Mouse (Mus musculus): ENCODE data around the gene Doc2b. TPM values are rescaled to one million over a fixed set of nuclear protein-coding genes. Genes with fewer than 3 reads are reported as not detected.

Doc2b gene
- polyA plus RNA-seq, 1 experiment from 2014 or later, result 0.82 TPM

GRCm38 (mm10) chr11:75751082-75751481, 44.8 kb downstream of the Doc2b start:
- no peak for ATAC-seq (ENCODE audit: low FRiP score, low read depth)
- H3K4me1 ChIP-seq, result peaks cover 10% of the 10 kb centered on the region
- no peaks in the 10 kb centered on the region for H3K9me3 ChIP-seq
- H3K4me3 ChIP-seq, result no peak overlapping the region
- H3K27me3 ChIP-seq (replicated peaks), result no peaks in the 10 kb centered on the region
- no peak overlapping the region for H3K27ac ChIP-seq
- WGBS, result 87% methylated on average over 4 of the region's 4 CpGs
- peaks cover 12% of the 10 kb centered on the region; the same call in 1 of the 2 replicates for H3K36me3 ChIP-seq
- H3K9ac ChIP-seq, result no peak overlapping the region
- H3K4me2 ChIP-seq (replicated peaks), result no peak overlapping the region

- no peaks in the 10 kb centered on the region for H3K27me3 ChIP-seq (replicated peaks)
- H3K27ac ChIP-seq, result no peak overlapping the region
- H3K36me3 ChIP-seq, result peaks cover 8% of the 10 kb centered on the region; the same call in 1 of the 2 replicates
- H3K4me1 ChIP-seq, result peaks cover 10% of the 10 kb centered on the region
- no peak overlapping the region for H3K4me2 ChIP-seq (replicated peaks)
- no peaks in the 10 kb centered on the region for H3K9me3 ChIP-seq
- WGBS, result 91% methylated on average over 1 of the region's 1 CpGs
- no peak overlapping the region for H3K9ac ChIP-seq
- no peak overlapping the region for H3K4me3 ChIP-seq
- ATAC-seq (ENCODE audit: low FRiP score, low read depth), result no peak
Measured at GRCm38 (mm10) chr11:75750537-75750936, 45.3 kb downstream of the Doc2b start.

- H3K9ac ChIP-seq, result no peak overlapping the region
- H3K4me1 ChIP-seq, result peaks cover 12% of the 10 kb centered on the region
- ATAC-seq (ENCODE audit: low FRiP score, low read depth), result no peak
- peaks cover 5% of the 10 kb centered on the region; the same call in 1 of the 2 replicates for H3K36me3 ChIP-seq
- no peaks in the 10 kb centered on the region for H3K9me3 ChIP-seq
- no peak overlapping the region for H3K4me2 ChIP-seq (replicated peaks)
- no peaks in the 10 kb centered on the region for H3K27me3 ChIP-seq (replicated peaks)
- WGBS, result 93% methylated on average over 3 of the region's 3 CpGs
- no peak overlapping the region for H3K4me3 ChIP-seq
- H3K27ac ChIP-seq, result no peak overlapping the region
Measured at GRCm38 (mm10) chr11:75744761-75745160, 51.1 kb downstream of the Doc2b start.

GRCm38 (mm10) chr11:75741615-75742014, 54.2 kb downstream of the Doc2b start:
- Histone ChIP-seq H3K27me3 (replicated peaks) (no peaks in the 10 kb centered on the region), H3K4me3 (no peak overlapping the region), H3K4me1 (peaks cover 10% of the 10 kb centered on the region), H3K4me2 (replicated peaks) (no peak overlapping the region), H3K27ac (no peak overlapping the region), H3K9ac (no peak overlapping the region), H3K36me3 (peaks cover 16% of the 10 kb centered on the region), H3K9me3 (no peaks in the 10 kb centered on the region)
- WGBS, result 87% methylated on average over 3 of the region's 3 CpGs
- ATAC-seq (ENCODE audit: low FRiP score, low read depth), result no peak

GRCm38 (mm10) chr11:75740204-75740603, 55.6 kb downstream of the Doc2b start:
- Histone ChIP-seq H3K27ac (no peak overlapping the region), H3K36me3 (peaks cover 16% of the 10 kb centered on the region), H3K4me3 (no peak overlapping the region), H3K27me3 (replicated peaks) (no peaks in the 10 kb centered on the region), H3K9me3 (no peaks in the 10 kb centered on the region), H3K9ac (no peak overlapping the region), H3K4me2 (replicated peaks) (no peak overlapping the region), H3K4me1 (peaks cover 21% of the 10 kb centered on the region)
- no peak for ATAC-seq (ENCODE audit: low FRiP score, low read depth)
- WGBS, result 86% methylated on average over 3 of the region's 3 CpGs

- Histone ChIP-seq H3K36me3 (peaks cover 16% of the 10 kb centered on the region), H3K4me3 (no peak overlapping the region), H3K27me3 (replicated peaks) (no peaks in the 10 kb centered on the region), H3K9ac (no peak overlapping the region), H3K27ac (no peak overlapping the region), H3K9me3 (no peaks in the 10 kb centered on the region), H3K4me1 (peaks cover 28% of the 10 kb centered on the region), H3K4me2 (replicated peaks) (no peak overlapping the region)
- 94% methylated on average over 7 of the region's 7 CpGs for WGBS
- ATAC-seq (ENCODE audit: low FRiP score, low read depth), result no peak
Measured at GRCm38 (mm10) chr11:75738477-75738821, 57.4 kb downstream of the Doc2b start.

- peaks cover 16% of the 10 kb centered on the region for H3K36me3 ChIP-seq
- H3K27me3 ChIP-seq (replicated peaks), result no peaks in the 10 kb centered on the region
- no peak overlapping the region for H3K4me3 ChIP-seq
- ATAC-seq (ENCODE audit: low FRiP score, low read depth), result no peak
- 85% methylated on average over 2 of the region's 2 CpGs for WGBS
- no peak overlapping the region for H3K4me2 ChIP-seq (replicated peaks)
- H3K4me1 ChIP-seq, result peaks cover 28% of the 10 kb centered on the region
- no peak overlapping the region for H3K9ac ChIP-seq
- no peak overlapping the region for H3K27ac ChIP-seq
- H3K9me3 ChIP-seq, result no peaks in the 10 kb centered on the region
Measured at GRCm38 (mm10) chr11:75737806-75738476, 57.9 kb downstream of the Doc2b start.

- peaks cover 12% of the 10 kb centered on the region for H3K36me3 ChIP-seq
- 0 out of 2 replicates have a peak overlapping the region, but pooled peaks have one; percentile 5 for H3K9ac ChIP-seq
- no peak overlapping the region for H3K27ac ChIP-seq
- no peak for ATAC-seq (ENCODE audit: low FRiP score, low read depth)
- no peaks in the 10 kb centered on the region for H3K27me3 ChIP-seq (replicated peaks)
- no peaks in the 10 kb centered on the region for H3K9me3 ChIP-seq
- WGBS, result 81% methylated on average over 3 of the region's 3 CpGs
- peak overlapping the region; percentile 38 for H3K4me2 ChIP-seq (replicated peaks)
- H3K4me1 ChIP-seq, result peaks cover 28% of the 10 kb centered on the region
- H3K4me3 ChIP-seq, result no peak overlapping the region
Measured at GRCm38 (mm10) chr11:75736978-75737377, 58.9 kb downstream of the Doc2b start.

- Histone ChIP-seq H3K27me3 (replicated peaks) (no peaks in the 10 kb centered on the region), H3K27ac (no peak overlapping the region), H3K4me1 (peaks cover 25% of the 10 kb centered on the region), H3K36me3 (peaks cover 12% of the 10 kb centered on the region), H3K4me3 (no peak overlapping the region), H3K9me3 (no peaks in the 10 kb centered on the region), H3K4me2 (replicated peaks) (peak overlapping the region; percentile 74), H3K9ac (0 out of 2 replicates have a peak overlapping the region, but pooled peaks have one; percentile 33)
- 81% methylated on average over 5 of the region's 5 CpGs for WGBS
- ATAC-seq (ENCODE audit: low FRiP score, low read depth), result no peak
Measured at GRCm38 (mm10) chr11:75735462-75736252, 60.2 kb downstream of the Doc2b start.

- Histone ChIP-seq H3K27ac (peak overlapping the region; percentile 99), H3K4me3 (peak overlapping the region; percentile 94), H3K4me1 (peaks cover 25% of the 10 kb centered on the region), H3K9me3 (no peaks in the 10 kb centered on the region), H3K9ac (peak overlapping the region; percentile 98), H3K27me3 (replicated peaks) (no peaks in the 10 kb centered on the region), H3K36me3 (peaks cover 5% of the 10 kb centered on the region), H3K4me2 (replicated peaks) (peak overlapping the region; percentile 74)
- under 1% methylated on average over 51 of the region's 52 CpGs for WGBS
- ATAC-seq (ENCODE audit: low FRiP score, low read depth), result peak; percentile 78
Measured at GRCm38 (mm10) chr11:75733227-75733940, 62.5 kb downstream of the Doc2b start.

- WGBS, result under 1% methylated on average over 75 of the region's 76 CpGs
- peaks cover 25% of the 10 kb centered on the region for H3K4me1 ChIP-seq
- H3K36me3 ChIP-seq, result no peaks in the 10 kb centered on the region
Measured at GRCm38 (mm10) chr11:75732434-75733226, 63.2 kb downstream of the Doc2b start, which contains the start of gene Ywhae. Gene Ywhae, plus strand, starts transcription at chr11:75732869.

More at GRCm38 (mm10) chr11:75732434-75733226, 63.2 kb downstream of the Doc2b start, which contains the start of gene Ywhae:
- peak within 1 kb of the TSS; percentile 98 for H3K9ac ChIP-seq
- ATAC-seq (ENCODE audit: low FRiP score, low read depth), result peak; percentile 96
- H3K27ac ChIP-seq, result peak within 1 kb of the TSS; percentile 99
- H3K9me3 ChIP-seq, result no peaks in the 10 kb centered on the region
- H3K27me3 ChIP-seq (replicated peaks), result no peaks in the 10 kb centered on the region
- peak within 1 kb of the TSS; percentile 94 for H3K4me3 ChIP-seq
- H3K4me2 ChIP-seq (replicated peaks), result peak within 1 kb of the TSS; percentile 74

Data from neural tube, embryonic 12.5 days (tissue).